Mouse (Mus musculus) liver, embryonic 12.5 days (tissue): ENCODE results near the gene Psme1. TPM values are rescaled to one million over a fixed set of nuclear protein-coding genes. Genes with fewer than 3 reads are reported as not detected.

Source experiments
- ATAC-seq: fragments of 200-750 bp; cut with Nextera tagmentation; 2 replicates; pipeline ENCODE4 v1.8.0; 2017; ENCODE audit warnings: moderate number of reproducible peaks, mild to moderate bottlenecking, moderate library complexity
- H3K27ac ChIP-seq: fragments of 300-500 bp; sonication (generic); 2 replicates; pipeline ENCODE4 v1.5.1; 2016; ENCODE audit warnings: mild to moderate bottlenecking
- H3K27me3 ChIP-seq: fragments of 300-500 bp; sonication (generic); replicated peaks from 2 replicates; pipeline ENCODE4 v1.6.1; 2016; ENCODE audit warnings: mild to moderate bottlenecking, moderate library complexity
- H3K36me3 ChIP-seq: fragments of 300-500 bp; sonication (generic); 2 replicates; pipeline ENCODE4 v1.6.1; 2016; ENCODE audit warnings: mild to moderate bottlenecking, moderate library complexity
- H3K4me1 ChIP-seq: fragments of 300-500 bp; sonication (generic); 2 replicates; pipeline ENCODE4 v1.6.1; 2016
- H3K4me2 ChIP-seq: fragments of 300-500 bp; sonication (generic); 2 replicates; pipeline ENCODE4 v1.6.1; 2016; ENCODE audit warnings: mild to moderate bottlenecking, moderate library complexity
- H3K4me3 ChIP-seq: fragments of 300-500 bp; sonication (generic); 2 replicates; pipeline ENCODE4 v1.5.1; 2016; ENCODE audit warnings: mild to moderate bottlenecking, moderate library complexity
- H3K9ac ChIP-seq: fragments of 300-500 bp; sonication (generic); 2 replicates; pipeline ENCODE4 v1.6.1; 2016; ENCODE audit warnings: mild to moderate bottlenecking, moderate library complexity
- H3K9me3 ChIP-seq: fragments of 300-500 bp; sonication (generic); replicated peaks from 2 replicates; pipeline ENCODE4 v1.6.1; 2016; ENCODE audit warnings: mild to moderate bottlenecking, moderate library complexity
- WGBS: fragments of 180-500 bp; shearing (Covaris S2); methylation state at CpG from one replicate; pipeline ENCODE4 v1.1.7; 2016; ENCODE audit not compliant: insufficient replicate concordance; 5-methylcytosine and 5-hydroxymethylcytosine counted together
- polyA plus RNA-seq: library from polyadenylated mRNA; unstranded; fragments of >200 nt; fragmentation: Nextera tagmentation; extraction: Ambion mirVana; gene quantifications from 2 replicates; pipeline ENCODE4 v1.2.1, GENCODE M21; 2016

The Psme1 gene
- 108 and 111 TPM in 2 replicates for polyA plus RNA-seq

GRCm38 (mm10) chr14:55577871-55578667 is at the start of gene Psme1:
Gene Psme1 (plus strand): TSS chr14:55578123.
- Histone ChIP-seq H3K9ac (peak within 1 kb of the TSS; percentile 95), H3K36me3 (peaks cover 30% of the 10 kb centered on the region), H3K4me2 (peak within 1 kb of the TSS; percentile 85), H3K9me3 (no peaks in the 10 kb centered on the region), H3K27ac (peak within 1 kb of the TSS; percentile 80), H3K4me3 (peak within 1 kb of the TSS; percentile 89), H3K4me1 (peaks cover 53% of the 10 kb centered on the region), H3K27me3 (no peaks in the 10 kb centered on the region)
- WGBS: 1% methylated on average over 31 of the region's 32 CpGs
- peak; percentile 79 for ATAC-seq

- Histone ChIP-seq H3K4me2 (no peak overlapping the region), H3K9me3 (no peaks in the 10 kb centered on the region), H3K36me3 (no peaks in the 10 kb centered on the region), H3K27ac (no peak overlapping the region), H3K4me1 (peaks cover 37% of the 10 kb centered on the region), H3K4me3 (no peak overlapping the region), H3K9ac (no peak overlapping the region), H3K27me3 (0 out of 2 replicates have a peak, but pooled peaks cover 8% of the 10 kb centered on the region)
- 42% methylated on average over 6 of the region's 6 CpGs for WGBS
- ATAC-seq: no peak
Measured at GRCm38 (mm10) chr14:55536116-55536745, 41.7 kb upstream of the Psme1 start.

- H3K4me1 ChIP-seq: peaks cover 51% of the 10 kb centered on the region
- H3K27me3 ChIP-seq: 0 out of 2 replicates have a peak, but pooled peaks cover 4% of the 10 kb centered on the region
- ATAC-seq: peak; percentile 98
- peaks cover 30% of the 10 kb centered on the region for H3K36me3 ChIP-seq
- under 1% methylated on average over 32 of the region's 32 CpGs for WGBS
- peak within 1 kb of the TSS; percentile 87 for H3K27ac ChIP-seq
- H3K4me2 ChIP-seq: peak within 1 kb of the TSS; percentile 89
- peak within 1 kb of the TSS; percentile 71 for H3K4me3 ChIP-seq
- H3K9me3 ChIP-seq: no peaks in the 10 kb centered on the region
- peak within 1 kb of the TSS; percentile 87 for H3K9ac ChIP-seq
Measured at GRCm38 (mm10) chr14:55540067-55540786, 37.7 kb upstream of the Psme1 start, which contains the start of gene Pck2. Gene Pck2 (plus strand): TSS chr14:55540266.

DNA sequence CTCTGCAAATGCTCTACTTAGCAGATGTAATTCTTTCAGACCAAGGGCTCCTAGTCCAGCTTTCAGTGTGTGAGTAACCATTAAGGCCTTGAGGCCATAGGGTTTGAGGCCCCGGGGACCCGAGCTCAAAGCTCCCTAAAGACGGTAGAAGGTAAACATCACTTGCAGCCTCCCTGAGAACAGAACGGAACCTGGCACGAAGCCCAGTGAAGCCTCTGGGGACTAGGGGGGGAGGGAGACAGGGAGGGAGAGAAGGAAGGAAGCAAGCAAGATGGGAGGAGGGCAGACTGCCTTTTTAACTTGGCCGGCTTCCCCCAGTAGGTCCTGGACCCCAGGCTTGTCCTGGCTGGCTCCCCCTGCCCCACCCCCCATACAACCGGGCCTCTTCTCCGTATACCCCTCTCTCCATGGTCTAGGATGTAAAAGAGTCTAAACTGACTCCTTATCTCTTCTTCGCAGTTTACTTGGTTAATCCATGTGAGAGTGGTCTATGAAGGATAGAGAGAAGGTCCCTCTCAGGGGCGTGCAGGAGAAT is 37.1 kb upstream of the Psme1 start:
- ATAC-seq: peak; percentile 38
- Histone ChIP-seq H3K36me3 (peaks cover 37% of the 10 kb centered on the region), H3K9me3 (no peaks in the 10 kb centered on the region), H3K4me2 (peak overlapping the region; percentile 89), H3K9ac (peak overlapping the region; percentile 87), H3K27me3 (0 out of 2 replicates have a peak, but pooled peaks cover 4% of the 10 kb centered on the region), H3K4me3 (peak overlapping the region; percentile 71), H3K27ac (peak overlapping the region; percentile 87), H3K4me1 (peaks cover 51% of the 10 kb centered on the region)
- under 1% methylated on average over 10 of the region's 10 CpGs for WGBS

GRCm38 (mm10) chr14:55542268-55542667 is 35.7 kb upstream of the Psme1 start:
- H3K36me3 ChIP-seq: peaks cover 50% of the 10 kb centered on the region
- 0 out of 2 replicates have a peak overlapping the region, but pooled peaks have one; percentile 87 for H3K9ac ChIP-seq
- 87% methylated on average over 12 of the region's 12 CpGs for WGBS
- no peaks in the 10 kb centered on the region for H3K9me3 ChIP-seq
- no peak for ATAC-seq
- no peak overlapping the region for H3K4me3 ChIP-seq
- peak overlapping the region; percentile 89 for H3K4me2 ChIP-seq
- H3K27me3 ChIP-seq: 0 out of 2 replicates have a peak, but pooled peaks cover 4% of the 10 kb centered on the region
- H3K4me1 ChIP-seq: peaks cover 41% of the 10 kb centered on the region
- H3K27ac ChIP-seq: peak overlapping the region; percentile 7; the same call in 1 of the 2 replicates

DNA sequence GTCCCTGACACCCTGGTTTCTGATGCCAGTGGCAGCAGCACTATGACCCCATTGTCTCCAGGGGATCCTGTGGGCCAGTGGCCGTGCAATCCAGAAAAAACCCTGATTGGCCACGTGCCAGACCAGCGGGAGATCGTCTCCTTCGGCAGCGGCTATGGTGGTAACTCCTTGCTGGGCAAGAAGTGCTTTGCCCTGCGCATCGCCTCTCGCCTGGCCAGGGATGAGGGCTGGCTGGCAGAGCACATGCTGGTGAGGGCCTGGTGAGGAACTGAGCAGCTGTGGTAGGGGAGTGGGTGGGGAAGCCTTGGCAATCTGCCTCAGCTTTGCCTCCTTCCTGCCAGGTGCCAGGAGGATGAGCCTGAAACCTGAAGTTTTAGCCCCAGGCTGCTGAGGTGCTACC is 33.6 kb upstream of the Psme1 start:
- H3K27me3 ChIP-seq: no peaks in the 10 kb centered on the region
- no peak for ATAC-seq
- H3K4me2 ChIP-seq: no peak overlapping the region
- H3K9me3 ChIP-seq: no peaks in the 10 kb centered on the region
- H3K36me3 ChIP-seq: peaks cover 71% of the 10 kb centered on the region
- no peak overlapping the region for H3K9ac ChIP-seq
- 91% methylated on average over 9 of the region's 9 CpGs for WGBS
- no peak overlapping the region for H3K4me3 ChIP-seq
- H3K4me1 ChIP-seq: peaks cover 29% of the 10 kb centered on the region
- H3K27ac ChIP-seq: no peak overlapping the region

DNA sequence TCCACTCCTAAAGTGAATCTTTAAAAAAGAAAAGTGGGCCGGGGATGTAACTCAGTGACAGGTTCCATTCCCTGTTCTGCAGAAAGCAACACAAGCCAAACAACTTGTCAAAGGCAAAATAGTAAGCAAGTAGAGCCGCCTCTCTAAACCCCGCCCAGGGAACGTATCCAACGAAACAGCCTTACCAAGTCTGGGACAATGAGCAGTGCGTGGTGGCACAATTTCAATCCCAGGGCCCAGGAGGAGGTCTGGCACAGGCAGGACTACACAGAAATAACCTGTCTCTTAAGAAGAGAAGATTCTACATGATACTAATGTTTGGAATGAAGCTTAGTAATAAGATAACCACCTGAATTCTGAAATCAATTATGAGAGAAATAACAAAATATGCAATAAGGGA is 27.7 kb upstream of the Psme1 start:
- no peak overlapping the region for H3K4me3 ChIP-seq
- no peaks in the 10 kb centered on the region for H3K27me3 ChIP-seq
- no peak overlapping the region for H3K4me2 ChIP-seq
- H3K36me3 ChIP-seq: peaks cover 55% of the 10 kb centered on the region
- H3K27ac ChIP-seq: no peak overlapping the region
- no peak for ATAC-seq
- no peak overlapping the region for H3K9ac ChIP-seq
- H3K9me3 ChIP-seq: no peaks in the 10 kb centered on the region
- peaks cover 14% of the 10 kb centered on the region for H3K4me1 ChIP-seq
- WGBS: 84% methylated on average over 6 of the region's 6 CpGs

GRCm38 (mm10) chr14:55551347-55551746 is 26.6 kb upstream of the Psme1 start:
- 74% methylated on average over 5 of the region's 5 CpGs for WGBS
- ATAC-seq: no peak

DNA sequence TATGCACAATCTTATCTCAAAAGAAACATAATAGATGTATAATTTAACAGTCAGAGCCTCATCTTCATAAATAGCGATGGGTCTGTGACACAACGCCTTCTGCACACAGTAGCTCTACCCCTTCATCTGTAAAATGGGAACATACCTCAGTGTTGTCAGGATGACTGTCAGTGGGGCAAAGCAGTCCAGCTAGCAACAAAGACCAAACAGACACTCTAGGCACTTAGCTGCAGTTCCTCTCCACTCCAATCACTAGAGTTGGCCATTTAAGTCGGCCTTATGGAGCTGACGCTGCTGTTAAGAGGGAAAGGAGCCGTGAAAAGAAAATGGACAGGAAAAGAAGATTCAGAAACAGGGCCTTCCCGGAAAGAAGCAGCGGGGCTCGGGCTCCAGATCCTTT is 26.1 kb upstream of the Psme1 start:
- no peak overlapping the region for H3K9ac ChIP-seq
- WGBS: 86% methylated on average over 8 of the region's 8 CpGs
- ATAC-seq: no peak
- H3K4me3 ChIP-seq: no peak overlapping the region
- H3K27me3 ChIP-seq: no peaks in the 10 kb centered on the region
- H3K9me3 ChIP-seq: no peaks in the 10 kb centered on the region
- H3K4me2 ChIP-seq: no peak overlapping the region
- peaks cover 30% of the 10 kb centered on the region for H3K4me1 ChIP-seq
- no peak overlapping the region for H3K27ac ChIP-seq
- peaks cover 40% of the 10 kb centered on the region for H3K36me3 ChIP-seq

More at GRCm38 (mm10) chr14:55551347-55551746, 26.6 kb upstream of the Psme1 start:
- Histone ChIP-seq H3K9ac (no peak overlapping the region), H3K4me3 (no peak overlapping the region), H3K36me3 (peaks cover 44% of the 10 kb centered on the region), H3K4me1 (peaks cover 25% of the 10 kb centered on the region), H3K27me3 (no peaks in the 10 kb centered on the region), H3K27ac (no peak overlapping the region), H3K9me3 (no peaks in the 10 kb centered on the region), H3K4me2 (no peak overlapping the region)

DNA sequence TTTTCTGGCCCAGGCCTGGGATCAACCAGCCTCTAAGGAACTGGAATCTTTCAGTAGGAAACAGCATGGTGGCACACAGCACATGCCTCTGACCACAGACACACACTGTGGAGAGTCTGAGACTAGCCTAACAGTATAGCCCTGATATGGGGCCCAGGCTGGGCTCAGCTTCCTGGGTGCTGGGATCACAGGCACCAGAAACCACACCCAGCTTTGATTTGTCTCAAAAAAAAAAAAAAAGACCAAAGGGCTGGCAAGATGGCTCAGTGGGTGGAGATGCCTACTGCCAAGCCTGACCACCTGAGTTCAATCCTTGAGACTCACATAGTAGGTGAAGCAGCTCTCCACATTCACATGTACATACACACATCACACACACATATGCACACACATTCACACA is 23.3 kb upstream of the Psme1 start:
- Histone ChIP-seq H3K36me3 (peaks cover 11% of the 10 kb centered on the region), H3K27me3 (no peaks in the 10 kb centered on the region), H3K9ac (no peak overlapping the region), H3K4me1 (peaks cover 53% of the 10 kb centered on the region), H3K9me3 (no peaks in the 10 kb centered on the region), H3K27ac (no peak overlapping the region), H3K4me3 (no peak overlapping the region), H3K4me2 (no peak overlapping the region)
- ATAC-seq: no peak

GRCm38 (mm10) chr14:55555788-55556187 is 22.1 kb upstream of the Psme1 start:
- Histone ChIP-seq H3K9ac (no peak overlapping the region), H3K4me2 (no peak overlapping the region), H3K9me3 (no peaks in the 10 kb centered on the region), H3K4me1 (peaks cover 53% of the 10 kb centered on the region), H3K27ac (no peak overlapping the region), H3K36me3 (no peaks in the 10 kb centered on the region; the same call in 1 of the 2 replicates), H3K4me3 (no peak overlapping the region), H3K27me3 (no peaks in the 10 kb centered on the region)
- ATAC-seq: no peak
- 55% methylated on average over 3 of the region's 3 CpGs for WGBS
